Mouse (Mus musculus): ENCODE data around the gene Aloxe3. TPM values are rescaled to one million over a fixed set of nuclear protein-coding genes. Genes with fewer than 3 reads are reported as not detected.

Gene Aloxe3
- polyA plus RNA-seq (2017; shearing (Covaris generic)) = 0.69 TPM

GRCm38 (mm10) chr11:69125852-69125918, at the start of gene Aloxe3:
Gene Aloxe3, plus strand, starts transcription at chr11:69125896.

GRCm38 (mm10) chr11:69088103-69088855, 37.4 kb upstream of the Aloxe3 start, which contains the start of gene Vamp2:
Gene Vamp2, plus strand, starts transcription at chr11:69088490.

GRCm38 (mm10) chr11:69094697-69095429, 30.8 kb upstream of the Aloxe3 start, which contains the start of gene Per1:
Gene Per1, plus strand, starts transcription at chr11:69095217.

GRCm38 (mm10) chr11:69120221-69121000, 5.3 kb upstream of the Aloxe3 start, which contains the start of gene Hes7:
Gene Hes7, plus strand, starts transcription at chr11:69120404.

GRCm38 (mm10) chr11:69122336-69122951, 3.3 kb upstream of the Aloxe3 start, which contains the start of gene 9130213A22Rik:
Gene 9130213A22Rik, minus strand, starts transcription at chr11:69122589.

GRCm38 (mm10) chr11:69156800-69157199, 31.1 kb downstream of the Aloxe3 start, which contains the start of gene Alox12b:
Gene Alox12b, plus strand, starts transcription at chr11:69156989.

GRCm38 (mm10) chr11:69197743-69198142, 72.0 kb downstream of the Aloxe3 start, which contains the start of gene Alox8:
Gene Alox8, minus strand, starts transcription at chr11:69197843.

Other genes with a start within 250 kb of the Aloxe3 start
- not detected for gene Rnf222, start 237.3 kb upstream of the Aloxe3 start, polyA plus RNA-seq (2017; shearing (Covaris generic))
- gene Rpl26, start 224.3 kb upstream of the Aloxe3 start, polyA plus RNA-seq (2017; shearing (Covaris generic)) = 791 TPM
- 0.48 TPM for gene Odf4, start 198.8 kb upstream of the Aloxe3 start, polyA plus RNA-seq (2017; shearing (Covaris generic))
- gene Arhgef15, start 168.4 kb upstream of the Aloxe3 start, polyA plus RNA-seq (2017; shearing (Covaris generic)) = 0.24 TPM
- 4.6 TPM for gene Slc25a35, start 157.8 kb upstream of the Aloxe3 start, polyA plus RNA-seq (2017; shearing (Covaris generic))
- gene Rangrf, start 150.7 kb upstream of the Aloxe3 start, polyA plus RNA-seq (2017; shearing (Covaris generic)) = 3.6 TPM
- 1.8 TPM for gene Pfas, start 117.4 kb upstream of the Aloxe3 start, polyA plus RNA-seq (2017; shearing (Covaris generic))
- gene Ctc1, start 110.0 kb upstream of the Aloxe3 start, polyA plus RNA-seq (2017; shearing (Covaris generic)) = 15.3 TPM
- gene Aurkb, start 80.2 kb upstream of the Aloxe3 start, polyA plus RNA-seq (2017; shearing (Covaris generic)) = 2.2 TPM
- gene Borcs6, start 66.2 kb upstream of the Aloxe3 start, polyA plus RNA-seq (2017; shearing (Covaris generic)) = 5.9 TPM
- gene Tmem107, start 55.1 kb upstream of the Aloxe3 start, polyA plus RNA-seq (2017; shearing (Covaris generic)) = 13.6 TPM
- 250 TPM for gene Vamp2, start 37.4 kb upstream of the Aloxe3 start, polyA plus RNA-seq (2017; shearing (Covaris generic))
- 81.1 TPM for gene Per1, start 30.7 kb upstream of the Aloxe3 start, polyA plus RNA-seq (2017; shearing (Covaris generic))
- gene Hes7, start 5.5 kb upstream of the Aloxe3 start, polyA plus RNA-seq (2017; shearing (Covaris generic)) = 0.35 TPM
- gene 9130213A22Rik, start 3.3 kb upstream of the Aloxe3 start, polyA plus RNA-seq (2017; shearing (Covaris generic)) = 0.63 TPM
- gene Alox12b, start 31.1 kb downstream of the Aloxe3 start, polyA plus RNA-seq (2017; shearing (Covaris generic)) = not detected
- 0.57 TPM for gene Alox8, start 71.9 kb downstream of the Aloxe3 start, polyA plus RNA-seq (2017; shearing (Covaris generic))
- gene Gucy2e, start 111.1 kb downstream of the Aloxe3 start, polyA plus RNA-seq (2017; shearing (Covaris generic)) = 0.10 TPM
- 9.9 TPM for gene Cntrob, start 197.9 kb downstream of the Aloxe3 start, polyA plus RNA-seq (2017; shearing (Covaris generic))
- gene Trappc1, start 198.1 kb downstream of the Aloxe3 start, polyA plus RNA-seq (2017; shearing (Covaris generic)) = 43.0 TPM
- 0.65 TPM for gene Kcnab3, start 200.4 kb downstream of the Aloxe3 start, polyA plus RNA-seq (2017; shearing (Covaris generic))
- gene Rnf227, start 214.6 kb downstream of the Aloxe3 start, polyA plus RNA-seq (2017; shearing (Covaris generic)) = 2.2 TPM
- 65.5 TPM for gene Chd3, start 243.5 kb downstream of the Aloxe3 start, polyA plus RNA-seq (2017; shearing (Covaris generic))